8 mouse cellular contexts compared by ENCODE assay signal in the genomic region with DNA sequence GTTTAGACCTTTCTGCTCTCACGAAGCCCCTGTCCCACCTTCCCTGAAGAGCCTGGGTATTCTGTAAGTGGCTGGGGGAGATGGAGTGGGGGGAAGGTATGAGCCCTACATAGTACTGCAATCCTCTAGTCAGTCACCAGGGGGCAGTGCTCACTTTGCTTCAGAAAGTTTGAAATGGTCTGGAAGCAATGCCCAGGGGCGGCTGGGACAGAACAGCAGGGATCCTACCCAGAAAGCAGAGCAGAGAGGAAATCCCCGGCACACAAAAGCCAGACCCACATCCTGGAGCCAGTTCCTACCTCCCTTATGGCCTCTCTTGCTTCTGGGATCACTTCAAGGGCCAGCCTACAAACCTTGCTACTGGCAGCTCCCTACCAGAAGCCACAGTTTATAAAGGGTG. TPM values are rescaled to one million over a fixed set of nuclear protein-coding genes. Genes with fewer than 3 reads are reported as not detected.
DNase-seq lines count a peak whose midpoint lies in the region; ATAC-seq and TF ChIP-seq lines count a peak whose summit lies in the region.

No protein-coding gene starts in this region.

- no peak overlapping the region for H3K4me3 ChIP-seq in gastrocnemius, adult 2 months
- peak overlapping the region; percentile 16; the same call in 1 of the 2 replicates for H3K4me3 ChIP-seq in midbrain, embryonic 10.5 days

- ATAC-seq in inflammation-experienced regulatory T-cells, adult 6 months, result peak; percentile 77

- peak; percentile 91 for TF ChIP-seq CTCF in gastrocnemius, adult 2 months (IDR thresholded peaks at IDR 0.05)

- H3K9me3 ChIP-seq in midbrain, embryonic 10.5 days (replicated peaks), result no peaks in the 10 kb centered on the region

- 16% methylated on average over 3 of the region's 3 CpGs for WGBS in midbrain, embryonic 10.5 days

- intact Hi-C loops in gastrocnemius, adult 2 months (cut with DNase I), result loop anchor here (1.0 to 10.0 kb wide), 3 partner anchors 139 to 476 kb away; a partner anchor contains a TSS

- H3K27ac ChIP-seq in gastrocnemius, adult 2 months, result no peak overlapping the region; the same call in 1 of the 2 replicates
- H3K27ac ChIP-seq in midbrain, embryonic 10.5 days (replicated peaks), result peak overlapping the region; percentile 71

- no peaks in the 10 kb centered on the region for H3K27me3 ChIP-seq in midbrain, embryonic 10.5 days (ENCODE audit: low read depth, poor library complexity, severe bottlenecking)

- peaks cover 97% of the 10 kb centered on the region for H3K36me3 ChIP-seq in midbrain, embryonic 10.5 days

- H3K4me1 ChIP-seq in midbrain, embryonic 10.5 days, result peaks cover 13% of the 10 kb centered on the region

- DNase-seq in ZHBTc4 (ENCODE audit: low read depth, low spot score), result peak; percentile 95
- peak; percentile 75 to 85 for DNase-seq in cerebellum, postnatal 25 days
- peak; percentile 81 for DNase-seq in gastrocnemius, adult 2 months
- DNase-seq in left cerebral cortex, adult 8-10 months (ENCODE audit: low spot score in 2 of 2), result peak; percentile 36 to 60
- peak; percentile 83 for DNase-seq in midbrain, embryonic 10.5 days (ENCODE audit: low spot score)
- peak; percentile 64 to 67 for DNase-seq in right cerebral cortex, postnatal 36 days (ENCODE audit: low spot score in 2 of 2)
- DNase-seq in urinary bladder, postnatal 4 days (ENCODE audit: low spot score in 2 of 2), result peak; percentile 69 to 82

RNA-seq across cellular contexts. Expression of a gene that starts 40.9 kb away (rescaled TPM):
- total RNA-seq in gastrocnemius, adult 2 months (2021), result 1 to 10 TPM in 1 of 2 experiments, under 1 TPM in 1; 0.84 to 1.2 TPM
- 1 to 10 TPM in 2 of 3 experiments, not detected in 1; 6.3 to 7.3 TPM for polyA plus RNA-seq in inflammation-experienced regulatory T-cells, adult 6 months (2017; shearing (Covaris generic))
- 10 to 100 TPM in 1 of 4 experiments, 1 to 10 TPM in 3; 8.0 to 12.6 (median 9.3) TPM for total RNA-seq in left cerebral cortex, adult 8-10 months (2022)
- polyA plus RNA-seq in midbrain, embryonic 10.5 days (2016; fragmentation: Nextera tagmentation; extraction: Ambion mirVana), result 1.0 and 3.7 TPM in 2 replicates

Comparison
In these comparisons a context has a peak if more than half of its experiments do, and no peak if none do; other contexts are left out.
1. RNA of a gene that starts 40.9 kb away (total RNA-seq): 8.0 to 12.6 TPM in left cerebral cortex, adult 8-10 months; 0.84 to 1.2 TPM in gastrocnemius, adult 2 months; every median in the first group is over 4 times any median in the second.
2. Peak in every context shown above with its lines, with median percentiles within 50 percentile points of each other: DNase-seq.